Mouse (Mus musculus): Measurements from ENCODE around the gene Exoc6.

DNA sequence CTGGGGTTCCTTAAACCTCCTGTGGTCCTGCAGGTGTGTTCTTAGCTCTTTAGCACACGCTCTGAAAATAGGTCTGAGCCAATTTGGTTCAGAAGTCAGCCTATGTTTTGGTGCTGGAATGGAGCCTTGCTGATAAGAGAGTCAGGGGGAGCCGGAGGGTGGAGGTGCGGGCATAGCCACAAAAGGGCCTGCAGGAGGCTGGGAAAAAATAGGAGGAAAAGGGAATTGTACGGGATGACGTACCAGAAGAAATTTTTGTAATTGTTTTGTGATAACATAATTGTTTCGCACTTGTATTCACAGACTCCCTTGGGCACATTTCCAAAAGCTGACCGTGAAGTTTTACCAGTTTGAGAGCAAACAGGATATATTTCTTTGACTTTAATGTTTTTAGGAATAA lies 10.0 kb upstream of the Exoc6 start:
- TF ChIP-seq CTCF (IDR thresholded peaks at IDR 0.05; ENCODE audit: borderline replicate concordance, control insufficient read depth, extremely low read depth, insufficient read depth, low read length, poor library complexity) (no peak), POLR2A (IDR thresholded peaks at IDR 0.05; ENCODE audit: control insufficient read depth, extremely low read depth, insufficient read depth, low read length, poor library complexity) (no peak)
